Mouse (Mus musculus): ENCODE measurements at regions not wholly inside any gene's neighbourhood (a gene's known extent, or its start where the extent isn't known, plus 50 kb on each side); places are given as distances from the start of the nearest gene placed in this dataset. TPM values are rescaled to one million over a fixed set of nuclear protein-coding genes. Genes with fewer than 3 reads are reported as not detected.

- 73% methylated on average over 4 of the region's 4 CpGs for WGBS
- ATAC-seq (ENCODE audit: insufficient number of reproducible peaks, low FRiP score, low TSS enrichment, low read depth): no peak
- no peak overlapping the region for H3K27ac ChIP-seq (replicated peaks)
- no peaks in the 10 kb centered on the region for H3K4me1 ChIP-seq
- H3K27me3 ChIP-seq: no peaks in the 10 kb centered on the region
- no peak overlapping the region for H3K4me2 ChIP-seq (replicated peaks)
- H3K9ac ChIP-seq: no peak overlapping the region
- no peak overlapping the region for H3K4me3 ChIP-seq (replicated peaks)
- no peaks in the 10 kb centered on the region for H3K9me3 ChIP-seq (replicated peaks)
- H3K36me3 ChIP-seq: no peaks in the 10 kb centered on the region
Measured at GRCm38 (mm10) chr10:37206546-37206945, 67.8 kb upstream of the Marcks start.

- Histone ChIP-seq H3K27ac (replicated peaks) (no peak overlapping the region), H3K27me3 (no peaks in the 10 kb centered on the region), H3K9me3 (replicated peaks) (no peaks in the 10 kb centered on the region), H3K4me2 (replicated peaks) (no peak overlapping the region), H3K36me3 (no peaks in the 10 kb centered on the region), H3K9ac (no peak overlapping the region), H3K4me3 (replicated peaks) (no peak overlapping the region), H3K4me1 (no peaks in the 10 kb centered on the region)
- WGBS: 73% methylated on average over 1 of the region's 1 CpGs
- no peak for ATAC-seq (ENCODE audit: insufficient number of reproducible peaks, low FRiP score, low TSS enrichment, low read depth)
Measured at GRCm38 (mm10) chr10:37203709-37204108, 65.0 kb upstream of the Marcks start.

- no peak overlapping the region for H3K4me2 ChIP-seq (replicated peaks)
- H3K4me3 ChIP-seq (replicated peaks): no peak overlapping the region
- WGBS: 67% methylated on average over 13 of the region's 13 CpGs
- no peaks in the 10 kb centered on the region for H3K36me3 ChIP-seq
- H3K4me1 ChIP-seq: no peaks in the 10 kb centered on the region
- no peak for ATAC-seq (ENCODE audit: insufficient number of reproducible peaks, low FRiP score, low TSS enrichment, low read depth)
- no peak overlapping the region for H3K9ac ChIP-seq
- no peaks in the 10 kb centered on the region for H3K9me3 ChIP-seq (replicated peaks)
- H3K27me3 ChIP-seq: no peaks in the 10 kb centered on the region
- H3K27ac ChIP-seq (replicated peaks): 0 out of 2 replicates have a peak overlapping the region, but pooled peaks have one; percentile 6
Measured at GRCm38 (mm10) chr10:37194798-37195453, 56.2 kb upstream of the Marcks start.

- Histone ChIP-seq H3K4me1 (no peaks in the 10 kb centered on the region), H3K36me3 (no peaks in the 10 kb centered on the region), H3K4me3 (replicated peaks) (no peak overlapping the region), H3K9me3 (replicated peaks) (no peaks in the 10 kb centered on the region), H3K27me3 (no peaks in the 10 kb centered on the region), H3K27ac (replicated peaks) (peak overlapping the region; percentile 6; the same call in 1 of the 2 replicates), H3K4me2 (replicated peaks) (no peak overlapping the region), H3K9ac (no peak overlapping the region)
- peak; percentile 78 for ATAC-seq (ENCODE audit: insufficient number of reproducible peaks, low FRiP score, low TSS enrichment, low read depth)
- 75% methylated on average over 15 of the region's 15 CpGs for WGBS
Measured at GRCm38 (mm10) chr10:37194131-37194797, 55.5 kb upstream of the Marcks start.

GRCm38 (mm10) chr10:37192661-37193060 is 53.9 kb upstream of the Marcks start:
- no peak overlapping the region for H3K27ac ChIP-seq (replicated peaks)
- H3K9me3 ChIP-seq (replicated peaks): no peaks in the 10 kb centered on the region
- H3K4me1 ChIP-seq: no peaks in the 10 kb centered on the region
- ATAC-seq (ENCODE audit: insufficient number of reproducible peaks, low FRiP score, low TSS enrichment, low read depth): no peak
- no peak overlapping the region for H3K4me3 ChIP-seq (replicated peaks)
- 82% methylated on average over 2 of the region's 2 CpGs for WGBS
- H3K9ac ChIP-seq: no peak overlapping the region
- no peaks in the 10 kb centered on the region for H3K27me3 ChIP-seq
- no peaks in the 10 kb centered on the region for H3K36me3 ChIP-seq
- H3K4me2 ChIP-seq (replicated peaks): no peak overlapping the region

GRCm38 (mm10) chr10:37190092-37190491 is 51.4 kb upstream of the Marcks start:
- Histone ChIP-seq H3K9ac (no peak overlapping the region), H3K36me3 (no peaks in the 10 kb centered on the region), H3K9me3 (replicated peaks) (no peaks in the 10 kb centered on the region), H3K27ac (replicated peaks) (no peak overlapping the region), H3K4me2 (replicated peaks) (no peak overlapping the region), H3K27me3 (no peaks in the 10 kb centered on the region), H3K4me3 (replicated peaks) (no peak overlapping the region), H3K4me1 (no peaks in the 10 kb centered on the region)
- ATAC-seq (ENCODE audit: insufficient number of reproducible peaks, low FRiP score, low TSS enrichment, low read depth): no peak
- WGBS: 74% methylated on average over 6 of the region's 6 CpGs

Small RNAs in the stretch of these regions (microRNA-seq; reads per million reads assigned to microRNA genes)
- not detected for gene Gm24710 (ENCODE audit: borderline number of aligned reads)
